Mouse (Mus musculus): ENCODE results near the gene Gabrr3. TPM values are rescaled to one million over a fixed set of nuclear protein-coding genes. Genes with fewer than 3 reads are reported as not detected.

Gabrr3 gene
- total RNA-seq, 1 experiment from 2014 or later = not detected

Other genes with a start within 250 kb of the Gabrr3 start
- gene Olfr196, start 236.9 kb upstream of the Gabrr3 start, total RNA-seq (2017) = not detected in 2 replicates
- gene Olfr198, start 203.8 kb upstream of the Gabrr3 start, total RNA-seq (2017) = not detected in 2 replicates
- gene Olfr199, start 187.6 kb upstream of the Gabrr3 start, total RNA-seq (2017) = not detected in 2 replicates
- not detected in 2 replicates for gene Olfr201, start 134.7 kb upstream of the Gabrr3 start, total RNA-seq (2017)
- gene Olfr202, start 120.5 kb upstream of the Gabrr3 start, total RNA-seq (2017) = not detected in 2 replicates
- not detected in 2 replicates for gene Olfr203, start 108.5 kb upstream of the Gabrr3 start, total RNA-seq (2017)
- gene Olfr204, start 89.1 kb upstream of the Gabrr3 start, total RNA-seq (2017) = not detected in 2 replicates
- gene Olfr205, start 76.2 kb upstream of the Gabrr3 start, total RNA-seq (2017) = not detected in 2 replicates
- not detected in 2 replicates for gene Olfr206, start 58.1 kb upstream of the Gabrr3 start, total RNA-seq (2017)
- not detected in 2 replicates for gene Olfr209, start 43.3 kb upstream of the Gabrr3 start, total RNA-seq (2017)
- 77.5 and 84.5 TPM in 2 replicates for gene Riox2, start 64.4 kb downstream of the Gabrr3 start, total RNA-seq (2017)
- gene Crybg3, start 193.6 kb downstream of the Gabrr3 start, total RNA-seq (2017) = 9.8 and 21.4 TPM in 2 replicates
- 17.6 and 22.0 TPM in 2 replicates for gene Arl6, start 232.1 kb downstream of the Gabrr3 start, total RNA-seq (2017)